ENCODE assay signal across 8 mouse cellular contexts in the genomic region with DNA sequence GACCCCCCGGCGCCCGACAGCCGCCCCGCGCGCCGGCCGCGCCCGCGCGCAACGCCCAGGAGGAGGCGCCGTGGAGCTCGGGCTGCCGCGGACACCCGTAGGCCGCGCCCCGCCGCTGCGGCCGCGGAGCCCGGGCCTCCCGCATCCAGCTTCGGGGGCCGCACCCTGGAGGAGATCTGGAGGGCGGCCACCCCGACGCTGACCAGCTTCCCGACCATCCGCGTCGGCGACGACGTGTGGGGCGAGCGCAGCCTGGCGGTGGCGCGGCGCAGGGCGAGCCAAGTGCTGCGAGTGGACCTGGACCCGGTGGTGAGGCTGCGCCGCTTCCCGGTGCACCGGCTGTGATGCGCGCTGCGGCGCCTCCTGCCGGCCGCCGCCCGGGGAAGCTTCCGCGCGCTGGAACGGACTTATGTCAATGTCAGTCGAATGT. TPM values are rescaled to one million over a fixed set of nuclear protein-coding genes. Genes with fewer than 3 reads are reported as not detected.
DNase-seq lines count a peak whose midpoint lies in the region; ATAC-seq lines count a peak whose summit lies in the region.

No protein-coding gene starts in this region.

- peak; percentile 79 for ATAC-seq in embryonic facial prominence, embryonic 13.5 days (ENCODE audit: insufficient number of reproducible peaks, insufficient read depth, low FRiP score, low TSS enrichment, low read depth)
- ATAC-seq in limb, embryonic 12.5 days (ENCODE audit: insufficient number of reproducible peaks, insufficient read depth, low FRiP score, low TSS enrichment, low read depth) = peak; percentile 83
- peak; percentile 84 for ATAC-seq in midbrain, embryonic 14.5 days (ENCODE audit: low FRiP score, low TSS enrichment)

- DNase-seq in 3T3-L1 (ENCODE audit: low read depth, low spot score) = peak; percentile 79
- peak; percentile 67 to 71 for DNase-seq in adrenal gland, postnatal 4 days (ENCODE audit: low spot score in 2 of 2)
- peak; percentile 88 to 91 for DNase-seq in heart, adult 18-20 months
- DNase-seq in kidney, adult 8-10 months = peak; percentile 82 to 90
- DNase-seq in midbrain, embryonic 14.5 days = peak; percentile 90
- DNase-seq in spleen, adult 12 weeks (ENCODE audit: low spot score) = peak; percentile 91

- H3K4me2 ChIP-seq in embryonic facial prominence, embryonic 13.5 days = peak overlapping the region; percentile 77
- peak overlapping the region; percentile 73 for H3K4me2 ChIP-seq in limb, embryonic 12.5 days
- H3K4me2 ChIP-seq in midbrain, embryonic 14.5 days (ENCODE audit: low read length) = peak overlapping the region; percentile 86

- peak overlapping the region; percentile 96 for H3K27ac ChIP-seq in embryonic facial prominence, embryonic 13.5 days
- H3K27ac ChIP-seq in limb, embryonic 12.5 days = peak overlapping the region; percentile 94
- peak overlapping the region; percentile 96 for H3K27ac ChIP-seq in midbrain, embryonic 14.5 days (replicated peaks; ENCODE audit: low read depth, low read length)

- H3K36me3 ChIP-seq in embryonic facial prominence, embryonic 13.5 days = peaks cover 4% of the 10 kb centered on the region; the same call in 1 of the 2 replicates
- H3K36me3 ChIP-seq in limb, embryonic 12.5 days = no peaks in the 10 kb centered on the region; the same call in 1 of the 2 replicates
- no peaks in the 10 kb centered on the region for H3K36me3 ChIP-seq in midbrain, embryonic 14.5 days (ENCODE audit: control insufficient read depth, insufficient read depth, low read length)

- H3K27me3 ChIP-seq in embryonic facial prominence, embryonic 13.5 days = no peaks in the 10 kb centered on the region
- no peaks in the 10 kb centered on the region for H3K27me3 ChIP-seq in limb, embryonic 12.5 days
- H3K27me3 ChIP-seq in midbrain, embryonic 14.5 days (ENCODE audit: control insufficient read depth, insufficient read depth, low read length) = no peaks in the 10 kb centered on the region

- H3K9me3 ChIP-seq in embryonic facial prominence, embryonic 13.5 days = no peaks in the 10 kb centered on the region
- H3K9me3 ChIP-seq in limb, embryonic 12.5 days = no peaks in the 10 kb centered on the region
- H3K9me3 ChIP-seq in midbrain, embryonic 14.5 days (ENCODE audit: control insufficient read depth, low read length) = no peaks in the 10 kb centered on the region

- H3K4me1 ChIP-seq in embryonic facial prominence, embryonic 13.5 days = peaks cover 21% of the 10 kb centered on the region
- H3K4me1 ChIP-seq in limb, embryonic 12.5 days (replicated peaks) = peaks cover 9% of the 10 kb centered on the region
- peaks cover 24% of the 10 kb centered on the region for H3K4me1 ChIP-seq in midbrain, embryonic 14.5 days (ENCODE audit: control insufficient read depth, insufficient read depth, low read length)

- H3K4me3 ChIP-seq in embryonic facial prominence, embryonic 13.5 days = peak overlapping the region; percentile 86
- H3K4me3 ChIP-seq in limb, embryonic 12.5 days (replicated peaks) = peak overlapping the region; percentile 79
- H3K4me3 ChIP-seq in midbrain, embryonic 14.5 days (replicated peaks; ENCODE audit: low read depth, low read length) = peak overlapping the region; percentile 84

- under 1% methylated on average over 61 of the region's 67 CpGs for WGBS in embryonic facial prominence, embryonic 13.5 days
- under 1% methylated on average over 67 of the region's 67 CpGs for WGBS in limb, embryonic 12.5 days
- WGBS in midbrain, embryonic 14.5 days = under 1% methylated on average over 67 of the region's 67 CpGs

- H3K9ac ChIP-seq in embryonic facial prominence, embryonic 13.5 days = peak overlapping the region; percentile 96
- H3K9ac ChIP-seq in limb, embryonic 12.5 days (replicated peaks) = peak overlapping the region; percentile 92
- peak overlapping the region; percentile 95 for H3K9ac ChIP-seq in midbrain, embryonic 14.5 days (replicated peaks; ENCODE audit: low read length)

RNA-seq across cellular contexts. Expression of gene Ccdc71l, which starts 0.8 kb away (rescaled TPM):
- 10 to 100 TPM; 15.1 to 15.4 TPM for total RNA-seq in adrenal gland, postnatal 4 days (2021)
- polyA plus RNA-seq in embryonic facial prominence, embryonic 13.5 days (2015; fragmentation: Nextera tagmentation; extraction: Ambion mirVana) = 3.3 and 3.9 TPM in 2 replicates
- total RNA-seq in heart, adult 18-20 months (2021) = 10 to 100 TPM; 11.0 to 11.2 TPM
- polyA plus RNA-seq in limb, embryonic 12.5 days (2016; fragmentation: Nextera tagmentation; extraction: Ambion mirVana) = 5.2 and 6.8 TPM in 2 replicates
- 6.7 and 8.4 TPM in 2 replicates for polyA plus RNA-seq in midbrain, embryonic 14.5 days (2014; fragmentation: Nextera tagmentation; extraction: Ambion mirVana)

Comparison
In these comparisons a context has a peak if more than half of its experiments do, and no peak if none do; other contexts are left out.
1. Peak in every context shown above with its lines: DNase-seq, ATAC-seq, H3K4me3 ChIP-seq and H3K27ac ChIP-seq.